Mouse (Mus musculus) gastrocnemius, adult 8-10 months (tissue): Measurements from ENCODE around the gene Exoc3l. TPM values are rescaled to one million over a fixed set of nuclear protein-coding genes. Genes with fewer than 3 reads are reported as not detected.

Experiments
- DNase-seq, 2 experiments: peaks; one replicate each; pipeline ENCODE4 v3.0.0; 2022; ENCODE audit warnings: low spot score in 2 of 2
- total RNA-seq, 4 experiments: library from RNA; stranded (reverse); gene quantifications; 2 replicates each; pipeline ENCODE4 v1.2.4; 2022

The Exoc3l gene
- total RNA-seq, 4 experiments from 2014 or later, result 0.94 to 2.5 (median 1.4) TPM

DNA sequence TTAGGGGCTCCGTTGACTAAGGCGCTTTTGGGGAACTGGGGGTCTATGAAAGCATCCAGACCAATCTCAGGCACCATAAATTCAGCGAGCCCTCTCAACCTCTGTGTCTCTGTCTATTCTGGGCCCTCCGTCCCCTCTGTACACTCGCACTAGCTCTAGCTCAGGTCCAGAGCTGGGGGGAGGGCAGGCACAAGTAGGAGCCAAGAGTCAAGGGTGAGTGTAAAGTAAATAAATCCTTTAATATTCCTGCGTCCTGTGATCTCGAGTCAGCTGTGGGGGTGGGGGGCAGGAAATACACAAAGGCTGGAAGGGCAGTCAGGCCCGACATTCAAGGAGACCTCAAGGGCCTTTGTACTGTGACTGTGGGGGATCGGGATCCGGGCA, 26.8 kb downstream of the Exoc3l start:
- DNase-seq, result no peak

DNA sequence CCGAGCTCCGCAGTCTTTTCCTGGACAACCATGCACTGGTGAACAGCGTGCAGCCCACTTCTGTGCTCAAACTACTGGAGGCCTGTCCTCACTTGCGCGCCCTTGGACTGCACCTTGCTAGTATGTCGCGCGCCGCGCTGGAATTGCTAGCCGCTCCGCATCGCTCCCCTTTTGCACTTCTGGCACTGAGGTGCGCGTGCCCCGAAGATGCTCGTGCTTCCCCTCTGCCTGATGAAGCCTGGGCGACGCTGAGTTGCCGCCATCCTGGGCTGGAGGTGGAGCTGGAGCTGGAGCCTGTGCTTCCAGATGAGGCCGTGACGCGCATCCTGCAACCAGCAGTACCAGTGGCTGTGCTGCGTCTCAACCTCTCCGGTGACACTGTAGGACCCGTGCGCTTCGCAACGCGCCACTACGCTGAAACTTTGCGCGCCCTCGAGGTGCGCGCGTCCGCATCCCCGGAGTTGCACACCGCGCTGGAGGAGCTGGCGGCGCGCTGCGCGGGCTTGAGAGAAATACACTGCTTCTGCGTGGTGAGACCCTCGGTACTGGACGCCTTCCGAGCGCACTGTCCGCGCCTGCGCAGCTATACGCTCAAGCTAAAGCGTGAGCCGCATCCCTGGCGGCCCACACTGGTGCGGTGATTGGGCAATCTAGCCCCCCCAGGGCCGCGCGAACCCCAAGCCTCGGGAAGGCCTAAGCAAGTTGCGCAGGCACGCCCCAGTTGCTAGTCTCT, 27.4 kb downstream of the Exoc3l start:
- DNase-seq, result no peak

DNA sequence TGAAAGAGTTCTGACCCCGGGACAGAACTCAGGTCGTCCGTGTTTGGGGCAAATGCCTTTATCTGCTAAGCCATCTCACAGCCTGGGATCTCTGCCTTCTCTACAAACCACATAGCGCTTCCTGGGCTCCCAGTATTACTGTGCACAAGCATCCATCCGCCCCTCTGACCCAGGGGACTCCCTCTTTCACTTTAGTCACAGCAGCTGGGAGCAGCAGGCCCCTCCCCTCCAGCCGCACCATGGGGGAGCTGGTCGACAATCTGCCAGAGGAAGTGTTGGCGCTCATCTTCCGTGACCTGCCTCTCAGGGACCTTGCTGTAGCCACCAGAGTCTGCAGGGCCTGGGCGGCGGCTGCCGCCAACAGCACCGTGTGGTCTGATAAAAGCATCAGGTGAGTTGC, 29.1 kb downstream of the Exoc3l start:
- DNase-seq, result no peak

DNA sequence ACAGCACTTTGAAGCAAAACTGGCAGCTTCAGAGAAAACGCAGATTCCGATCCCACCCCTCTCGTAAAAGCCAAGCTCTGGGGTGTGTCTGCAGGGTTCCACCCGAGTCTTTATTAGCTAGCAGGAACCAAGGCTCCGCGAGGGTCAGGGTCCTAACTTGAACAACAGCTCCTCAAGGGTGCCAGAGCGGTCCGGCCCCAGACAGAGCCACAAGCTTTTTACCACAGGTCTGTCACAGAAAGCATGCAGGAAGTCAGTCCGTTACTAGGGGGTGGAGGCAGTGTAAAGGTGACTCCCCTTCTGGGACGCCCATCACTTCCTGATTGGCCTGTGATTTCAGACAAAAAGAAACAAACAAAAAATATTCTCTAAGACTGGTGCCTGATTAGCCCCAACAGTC, 30.8 kb downstream of the Exoc3l start:
- DNase-seq, result no peak

DNA sequence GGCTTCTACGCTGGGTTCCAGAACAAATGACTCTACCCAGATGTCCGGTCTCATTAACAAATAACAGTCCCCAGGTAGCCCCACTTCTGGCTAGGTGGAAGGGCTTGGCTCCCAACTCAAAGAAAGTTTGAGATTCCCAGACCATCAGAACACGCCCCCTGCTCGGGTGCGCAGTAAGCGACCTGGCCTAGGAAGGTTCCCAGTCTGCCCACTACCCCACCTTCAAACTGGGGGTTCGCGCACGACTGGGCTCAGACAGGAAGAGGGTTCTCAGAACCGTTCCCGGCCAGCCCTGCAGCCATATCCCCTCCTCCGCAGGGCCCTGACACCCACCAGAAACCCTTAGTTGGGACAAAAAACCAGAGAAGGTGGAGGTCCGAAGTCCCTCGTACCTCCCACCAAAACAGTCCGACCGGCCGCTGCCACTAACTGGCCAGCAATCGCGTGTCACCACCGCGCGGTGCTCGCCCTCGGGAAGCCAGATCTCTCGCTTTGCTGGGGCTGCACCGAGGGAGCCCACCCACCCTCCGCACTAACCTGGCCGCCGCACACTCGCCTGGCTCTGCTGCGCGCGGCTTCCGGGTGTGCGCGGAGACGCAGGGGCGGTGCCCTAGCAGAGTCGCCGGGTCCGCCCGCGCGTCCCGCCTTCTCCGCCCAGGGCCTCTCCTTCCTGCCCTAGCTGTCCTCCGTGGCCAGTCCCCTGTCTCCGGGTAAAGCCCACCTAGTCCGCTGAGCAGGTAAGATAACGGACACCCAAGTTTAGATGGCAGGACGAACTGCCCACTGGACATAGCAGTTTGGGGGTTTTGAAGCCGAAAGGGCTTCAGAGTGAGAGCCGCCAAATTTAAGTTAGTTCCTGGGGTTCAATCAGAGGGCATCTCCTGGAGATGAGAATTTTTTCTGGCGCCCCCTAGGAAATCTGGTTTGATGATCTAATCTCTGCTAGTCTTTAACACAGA, 31.6 kb downstream of the Exoc3l start, which contains the start of the genes Tradd and Fbxl8:
Gene Tradd, minus strand, starts transcription at position 586 of the 959 bp plus-strand sequence.
Gene Fbxl8, plus strand, starts transcription at position 625 of the 959 bp plus-strand sequence.
- DNase-seq, result peak; percentile 52 to 57

DNA sequence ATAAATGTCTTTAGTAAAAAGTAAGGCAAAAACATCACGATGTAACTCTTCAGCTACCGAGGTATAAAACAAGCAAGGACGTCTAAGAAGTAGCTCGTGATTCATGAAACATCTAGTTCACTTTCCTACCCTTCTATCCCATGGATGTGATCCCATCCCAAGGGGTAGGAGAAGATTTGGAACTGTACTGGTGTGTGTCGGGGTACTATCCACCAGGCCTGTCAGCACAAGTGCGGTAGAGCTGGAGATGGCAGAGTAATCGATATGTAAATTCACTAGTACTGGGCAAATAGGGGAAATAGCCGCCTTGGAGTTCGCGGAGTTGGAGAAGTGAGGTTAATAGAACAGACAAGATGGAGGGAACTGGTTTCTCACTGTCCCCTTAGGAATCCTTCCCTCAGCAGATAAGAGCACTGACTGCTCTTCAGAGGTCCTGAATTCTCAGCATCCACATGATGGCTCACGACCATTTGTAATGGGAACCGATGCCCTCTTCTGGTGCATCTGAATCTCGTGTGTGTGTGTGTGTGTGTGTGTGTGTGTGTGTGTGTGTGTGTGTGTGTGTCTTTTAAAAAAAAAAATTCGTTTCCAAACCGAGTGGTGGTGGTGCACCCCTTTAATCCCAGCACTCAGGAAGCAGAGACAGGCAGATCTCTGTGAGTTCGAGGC, 32.5 kb downstream of the Exoc3l start:
- no peak for DNase-seq

DNA sequence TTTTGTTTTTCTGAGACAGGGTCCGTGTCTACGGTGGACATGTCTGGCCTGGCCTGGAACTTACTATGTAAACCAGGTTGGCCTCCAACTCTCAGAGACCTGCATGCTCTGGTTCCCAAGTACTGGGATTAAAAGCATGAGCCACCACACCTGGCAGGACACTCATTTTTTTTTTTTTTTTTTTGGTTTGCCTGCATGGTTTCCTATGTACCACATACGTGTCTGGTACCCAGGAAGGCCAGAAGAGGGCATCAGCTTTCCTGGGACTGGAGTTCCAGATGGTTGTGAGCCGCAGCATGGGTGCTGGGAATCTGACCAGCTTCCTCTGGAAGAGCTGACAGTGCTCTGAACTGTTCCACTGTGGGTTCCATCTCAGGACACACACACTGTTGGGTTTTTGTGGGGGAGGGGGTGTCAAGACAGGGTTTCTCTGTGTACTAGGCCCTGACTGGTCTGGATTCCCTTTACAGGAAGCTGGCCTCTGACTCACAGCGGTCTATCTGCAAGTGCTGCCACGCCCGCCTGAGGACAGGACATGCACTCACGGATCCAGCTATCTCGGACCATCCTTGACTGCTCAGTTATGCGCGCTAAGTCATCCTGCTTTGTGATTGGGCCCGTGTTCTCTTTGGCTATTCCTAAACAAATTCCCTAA, 34.4 kb downstream of the Exoc3l start:
- DNase-seq, result no peak

DNA sequence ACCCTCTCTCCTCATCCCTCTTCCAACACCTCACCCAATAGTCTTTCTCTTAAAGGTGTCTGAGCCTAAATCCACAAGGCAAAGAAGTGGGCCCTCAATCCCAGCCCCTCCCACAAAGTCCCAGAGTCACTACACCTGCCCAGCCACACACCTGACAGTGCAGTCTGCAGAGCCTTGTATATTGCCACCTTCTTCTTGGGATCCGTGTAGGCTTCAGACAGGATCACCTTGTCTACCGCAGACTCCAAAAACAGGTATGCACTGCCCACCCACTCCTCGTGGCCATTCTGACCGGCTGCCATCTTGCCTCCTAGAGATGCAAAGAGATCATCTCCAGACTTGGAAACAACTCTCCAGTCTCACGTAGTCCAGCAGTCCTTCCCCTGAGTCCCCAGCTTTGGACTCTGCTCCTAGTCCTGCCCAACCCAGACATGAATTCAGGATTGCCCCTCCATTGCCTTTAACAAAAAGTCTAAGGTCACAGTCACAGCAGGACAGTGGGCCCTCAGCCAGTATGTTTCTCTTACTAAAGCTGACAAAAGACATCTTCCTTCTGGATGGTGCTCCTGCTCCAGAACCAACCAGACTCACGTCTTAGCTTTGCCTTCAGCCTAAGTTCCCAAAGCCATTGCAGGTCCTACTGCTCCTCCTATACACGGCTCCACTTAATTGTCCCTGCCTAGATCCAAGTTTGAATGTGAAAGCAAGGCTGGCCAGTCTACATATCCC, 35.4 kb downstream of the Exoc3l start:
- no peak for DNase-seq

DNA sequence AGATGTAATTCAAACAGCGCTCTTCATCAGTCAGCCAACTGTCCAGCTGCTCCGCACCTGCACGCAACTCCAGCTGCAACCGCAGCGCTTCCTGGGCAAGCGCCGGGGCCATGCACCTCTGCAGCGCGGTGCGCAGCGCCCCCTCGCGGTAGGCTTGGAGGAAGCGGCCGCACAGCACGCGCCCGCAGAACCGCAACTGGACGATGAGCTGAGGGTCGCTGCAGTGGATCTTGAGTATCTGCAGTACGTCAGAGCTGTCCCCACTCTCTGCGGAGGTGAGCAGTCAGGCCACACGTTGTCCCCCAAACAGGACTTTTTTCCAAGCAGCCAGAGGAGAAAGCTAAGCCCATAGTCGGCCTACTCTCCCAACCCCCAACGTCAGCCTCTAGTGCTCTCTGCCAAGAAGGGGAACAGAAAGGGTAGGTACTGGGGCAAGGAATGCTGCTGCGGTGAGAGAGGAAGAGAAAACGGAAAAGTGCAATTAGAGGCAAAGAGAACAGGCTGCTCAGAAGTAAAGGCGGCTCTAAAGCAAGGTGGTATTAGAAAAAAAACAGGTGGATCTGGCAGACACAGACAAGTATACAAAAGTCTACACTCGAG, 36.1 kb downstream of the Exoc3l start:
- peak in 1 of 2 experiments; percentile 46 for DNase-seq

DNA sequence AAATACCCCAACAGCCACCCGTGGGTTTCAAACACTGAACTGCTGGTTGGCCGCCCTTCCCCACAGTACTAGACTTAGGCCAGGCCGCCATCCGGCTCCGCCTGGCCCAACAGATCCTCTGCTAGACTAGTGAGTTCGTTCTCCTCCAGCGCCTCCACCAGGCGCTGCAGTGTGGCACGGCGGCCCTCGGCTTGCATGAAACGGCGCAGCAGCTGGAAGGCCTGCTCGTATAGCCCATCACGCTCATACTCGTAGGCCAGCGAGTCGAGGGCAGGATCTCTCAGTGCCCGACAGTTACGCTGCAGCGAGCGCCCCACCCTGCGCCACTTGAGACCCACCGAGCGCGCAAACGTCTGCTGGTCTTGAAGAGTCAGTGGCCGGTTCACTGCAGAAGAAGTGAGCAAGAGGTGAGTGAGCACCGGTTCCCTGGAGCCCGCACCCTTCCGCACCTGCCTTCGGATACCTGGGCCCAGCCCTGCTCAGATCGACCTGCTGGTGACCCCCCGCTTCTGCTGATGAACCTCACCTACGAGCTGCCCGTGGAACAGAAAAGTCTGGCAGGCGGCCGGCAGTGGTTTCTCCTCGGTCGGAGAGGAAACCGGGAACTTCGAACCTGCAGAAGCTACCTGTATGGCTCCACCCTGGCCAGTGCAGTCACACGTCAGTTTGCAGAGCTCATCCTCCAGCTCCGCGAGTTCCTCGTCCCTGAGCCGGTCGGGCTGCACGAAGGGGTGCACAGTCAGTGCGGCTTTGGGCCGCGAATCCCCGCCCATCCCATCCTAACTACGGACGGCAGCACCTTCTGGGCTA, 36.8 kb downstream of the Exoc3l start:
- no peak for DNase-seq

DNA sequence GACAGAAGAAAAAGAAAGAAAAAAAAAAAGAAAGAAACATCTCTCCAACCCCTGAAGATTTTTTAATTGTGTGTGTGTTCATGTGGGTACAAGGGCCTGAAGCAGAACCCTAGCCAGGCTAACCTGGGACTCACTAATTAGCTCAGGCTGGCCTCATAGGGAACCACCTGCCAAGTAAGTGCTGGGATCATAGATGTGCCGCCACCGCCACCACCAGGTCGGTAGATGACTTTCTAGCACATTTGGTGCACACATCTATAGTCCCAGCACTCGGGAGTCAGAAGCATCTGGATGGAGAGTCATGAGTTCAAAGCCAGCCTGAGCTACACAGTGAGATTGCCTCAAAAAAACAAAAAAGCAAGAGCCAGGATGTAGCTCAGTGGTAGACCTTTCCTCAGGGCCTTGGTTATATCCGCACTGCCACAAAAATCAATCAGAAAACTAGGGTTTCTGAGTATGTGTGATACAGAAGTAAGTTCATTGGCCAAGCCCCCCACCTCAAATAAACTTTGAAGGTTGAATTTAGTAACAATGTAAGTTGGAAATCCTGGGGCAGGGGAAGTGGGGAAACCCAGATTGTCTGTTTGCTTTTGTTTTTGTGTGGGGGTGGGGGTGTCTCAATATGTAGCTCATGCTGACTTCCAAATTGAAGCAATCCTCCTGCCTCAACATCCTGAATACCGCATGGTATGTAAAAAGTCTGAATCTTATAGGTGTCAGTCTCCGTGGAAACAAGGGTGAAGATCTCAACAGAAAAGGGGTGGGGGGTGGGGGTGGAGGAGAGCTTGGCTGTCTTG, 38.4 kb downstream of the Exoc3l start:
- no peak for DNase-seq

DNA sequence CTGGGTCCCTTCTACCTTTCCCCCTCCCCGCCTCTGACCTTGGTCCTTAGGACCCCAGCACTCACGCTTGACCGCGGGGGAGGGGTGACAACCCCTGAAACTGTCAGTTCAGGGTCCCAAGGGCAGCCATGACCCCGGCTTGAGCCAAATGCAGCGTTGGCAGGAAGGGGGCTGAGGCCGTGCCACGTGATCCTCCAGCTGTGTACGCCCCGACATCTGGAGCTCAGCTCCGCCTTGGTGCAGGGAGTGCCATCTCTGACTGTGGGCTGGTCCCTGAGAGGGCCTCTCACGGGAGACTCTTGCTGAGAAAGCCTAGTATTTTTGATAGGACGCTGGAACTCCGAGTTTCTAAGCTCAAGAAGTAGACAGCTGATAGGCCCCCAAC, 40.9 kb downstream of the Exoc3l start, which contains the start of gene B3gnt9:
Gene B3gnt9, minus strand, starts transcription at position 188 of the 385 bp plus-strand sequence.
- DNase-seq, result peak; percentile 74 to 78

DNA sequence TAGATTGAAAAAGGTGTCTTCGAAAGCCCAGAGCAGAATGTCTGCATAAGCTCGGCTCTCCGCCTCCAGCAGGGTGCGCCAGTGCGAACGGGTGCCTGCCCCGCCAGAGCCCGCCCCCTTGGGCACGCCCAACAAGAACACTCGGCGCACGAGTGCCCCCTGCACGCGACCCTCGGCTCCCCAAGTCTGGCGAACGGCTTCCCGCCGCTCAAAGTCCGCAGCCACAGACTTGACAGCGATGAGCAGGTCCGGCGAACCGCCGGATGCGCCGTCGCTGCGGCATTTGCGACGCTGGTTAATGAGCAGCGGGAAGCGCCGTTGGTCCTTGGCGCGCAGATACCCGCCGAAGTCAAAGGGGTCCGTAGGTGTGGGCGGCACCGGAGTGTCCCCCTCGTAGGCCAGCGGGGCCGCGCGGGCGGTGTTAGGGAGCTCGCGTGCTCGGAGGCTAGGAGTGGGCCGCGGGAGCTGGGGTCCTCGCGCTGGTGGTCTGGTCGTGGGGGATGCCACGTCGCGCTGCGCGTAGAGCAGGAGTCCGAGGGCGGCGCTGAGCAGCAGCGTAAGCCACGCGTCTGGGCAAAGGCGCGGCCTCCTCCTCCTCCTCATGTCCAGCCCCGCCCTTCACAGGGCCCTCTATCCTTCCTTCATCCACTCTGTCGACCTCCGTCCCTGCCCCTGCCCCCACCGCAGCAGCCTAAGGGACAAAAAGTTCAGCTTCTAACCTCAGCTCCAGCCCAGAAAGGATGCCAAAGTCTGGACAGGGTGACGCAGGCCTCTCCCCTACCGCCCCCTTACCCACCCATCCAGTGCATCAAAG, 41.5 kb downstream of the Exoc3l start:
- peak; percentile 82 to 83 for DNase-seq

DNA sequence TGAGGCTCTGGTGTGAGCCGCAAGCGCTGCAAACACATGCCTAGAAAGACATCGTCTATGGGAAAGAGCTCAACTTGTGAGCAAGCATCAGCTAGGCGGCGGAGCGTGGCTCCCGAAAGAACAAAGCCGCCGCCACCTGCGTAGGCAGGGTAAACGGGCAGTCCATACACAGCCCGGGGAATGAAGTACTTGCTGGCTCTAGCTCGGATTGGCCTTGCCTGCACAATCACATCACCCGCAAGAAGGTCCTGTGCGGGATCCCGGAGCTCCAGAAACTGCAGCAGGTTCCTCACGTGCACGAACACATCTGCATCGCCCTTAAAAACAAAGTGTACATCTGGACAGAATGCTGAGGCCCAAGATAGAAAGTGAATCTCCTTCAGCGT, 42.1 kb downstream of the Exoc3l start:
- DNase-seq, result no peak

DNA sequence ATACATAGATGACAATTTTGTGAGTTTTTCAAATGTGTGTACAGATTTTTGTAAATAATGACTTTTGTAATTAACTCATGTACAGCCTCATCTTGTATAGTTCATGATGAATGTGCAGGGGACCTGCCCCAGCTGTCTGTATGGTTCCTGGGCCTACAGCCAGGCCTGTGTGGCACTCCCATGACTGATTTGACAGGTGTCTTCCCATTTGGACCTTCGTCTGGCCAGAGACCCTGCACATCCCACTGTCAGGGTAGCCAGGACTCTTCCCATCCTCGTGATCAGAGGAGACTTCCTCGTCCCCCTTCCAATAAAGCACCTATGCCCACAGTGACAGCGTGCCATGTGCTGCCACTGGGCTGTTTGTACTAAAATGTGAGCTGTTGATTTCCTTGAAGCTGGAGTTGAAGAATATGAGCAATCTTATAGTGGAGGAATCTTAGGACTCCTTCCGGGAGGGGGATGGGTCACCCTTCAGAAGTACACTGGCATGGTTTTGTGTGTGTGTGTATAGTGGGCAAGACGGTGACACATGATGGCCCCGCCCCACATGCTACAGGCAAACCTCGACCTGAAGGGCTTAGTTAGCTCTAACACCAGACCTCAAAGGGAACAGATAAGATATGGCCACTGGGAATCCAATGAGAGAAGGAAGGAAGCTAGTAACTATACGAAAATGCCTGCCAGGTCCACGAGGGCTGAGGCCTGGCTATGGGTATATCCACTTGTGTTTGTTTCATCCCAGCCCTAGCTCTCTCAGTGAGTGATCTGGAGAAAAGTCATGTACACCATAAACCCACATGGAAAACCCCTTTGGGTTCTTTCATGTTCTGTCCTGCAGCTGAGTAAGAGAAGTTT, 43.0 kb downstream of the Exoc3l start:
- no peak for DNase-seq

DNA sequence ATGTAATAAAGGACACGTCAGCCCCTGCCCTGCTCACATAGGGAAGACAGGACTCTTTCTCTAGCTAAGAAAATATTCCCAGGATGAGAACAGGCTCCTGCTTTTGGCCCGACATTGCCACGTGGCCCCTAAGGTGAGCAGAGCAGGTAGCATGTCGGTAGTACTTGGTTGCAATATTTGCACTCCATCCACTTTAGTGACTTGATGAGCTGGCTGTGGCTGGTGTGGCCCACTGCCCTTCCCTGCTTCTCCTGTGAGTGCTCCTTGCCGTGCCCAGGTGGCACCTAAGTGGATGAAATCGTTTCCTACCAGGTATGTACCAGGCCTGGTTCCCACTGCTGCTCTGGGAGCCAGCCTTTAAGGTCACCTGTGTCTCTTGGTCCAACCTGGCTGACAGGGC, 43.9 kb downstream of the Exoc3l start:
- DNase-seq, result no peak

DNA sequence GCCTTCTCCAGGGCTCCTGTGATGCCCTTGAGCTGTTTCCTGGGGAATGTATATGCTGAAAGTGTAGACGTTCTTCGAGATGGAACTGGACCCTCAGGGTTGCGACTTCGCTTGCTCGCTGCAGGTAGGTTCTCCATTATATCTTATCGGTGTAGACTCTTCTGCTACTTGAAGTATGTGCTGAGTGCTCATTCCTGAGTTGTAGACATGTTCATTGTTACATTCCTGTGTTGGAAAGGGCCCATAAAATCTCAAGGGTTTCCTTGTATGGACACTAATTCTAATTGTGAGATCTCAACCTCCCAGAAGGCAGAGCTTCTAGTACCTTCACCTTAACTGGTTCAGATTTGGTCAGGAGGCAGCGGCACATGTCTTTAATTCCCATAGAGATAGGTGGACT, 54.9 kb downstream of the Exoc3l start:
- DNase-seq, result no peak
